Mouse (Mus musculus) liver, postnatal 0 days (tissue): ENCODE measurements around the gene Dscam.

Experiments used
- CTCF ChIP-seq: sonication (generic); IDR thresholded peaks from 2 replicates; pipeline ENCODE4 v1.5.1; 2016; ENCODE audit warnings: antibody characterized with exemption, low read depth
- EP300 ChIP-seq: IDR thresholded peaks from 2 replicates; pipeline ENCODE4 v1.6.1; 2016; ENCODE audit warnings: antibody characterized with exemption, low read depth, mild to moderate bottlenecking

DNA sequence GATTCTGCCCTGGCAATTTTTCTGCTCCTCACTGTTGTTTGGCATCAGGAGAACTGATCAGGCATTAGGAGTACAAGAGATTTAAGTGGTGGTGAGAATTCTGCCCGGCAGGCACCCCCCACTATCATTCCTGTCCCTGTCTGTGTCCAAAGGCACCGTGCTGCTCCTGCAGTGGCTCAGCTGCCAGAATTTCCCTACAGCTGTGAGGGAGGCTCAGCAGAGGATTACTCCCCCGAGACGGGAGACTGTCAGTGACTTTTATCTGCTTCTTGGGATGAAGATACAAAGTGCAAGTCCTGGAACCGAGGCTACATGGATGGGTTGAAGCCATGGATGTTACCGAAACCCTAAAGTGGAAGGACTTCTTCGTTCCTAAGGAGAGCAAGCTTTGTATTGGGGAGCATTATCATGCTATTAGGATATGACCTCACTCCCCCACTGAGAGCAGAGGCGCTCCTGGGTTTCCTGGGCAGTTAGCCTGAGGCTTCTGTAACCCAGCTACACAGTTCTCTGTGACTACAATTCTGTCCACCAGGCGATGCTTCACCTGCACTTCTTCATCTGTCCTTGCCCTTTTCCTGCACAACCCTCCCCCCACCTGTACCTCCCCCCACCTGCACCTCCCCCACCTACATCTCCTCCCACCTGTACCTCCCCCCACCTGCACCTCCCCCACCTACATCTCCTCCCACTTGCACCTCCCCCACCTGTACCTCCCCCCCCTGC, 412.8 kb downstream of the Dscam start:
- TF ChIP-seq CTCF = no peak
- TF ChIP-seq EP300 = no peak
